Mouse (Mus musculus) heart, embryonic 10.5 days (tissue): Measurements from ENCODE around the gene Zfhx3. TPM values are rescaled to one million over a fixed set of nuclear protein-coding genes. Genes with fewer than 3 reads are reported as not detected.

Experiments used
- DNase-seq: peaks from one replicate; pipeline ENCODE4 v3.0.0-alpha.2; 2017; ENCODE audit warnings: low spot score
- H3K27ac ChIP-seq: fragments of 300-500 bp; sonication (generic); 2 replicates; pipeline ENCODE4 v1.5.1; 2016; ENCODE audit warnings: mild to moderate bottlenecking
- H3K27me3 ChIP-seq: fragments of 300-500 bp; sonication (generic); 2 replicates; pipeline ENCODE4 v1.6.1; 2016; ENCODE audit warnings: mild to moderate bottlenecking; ENCODE audit not compliant: poor library complexity, insufficient read depth, severe bottlenecking
- H3K36me3 ChIP-seq: fragments of 300-500 bp; sonication (generic); 2 replicates; pipeline ENCODE4 v1.6.1; 2016; ENCODE audit warnings: mild to moderate bottlenecking, moderate library complexity
- H3K4me1 ChIP-seq: fragments of 300-500 bp; sonication (generic); 2 replicates; pipeline ENCODE4 v1.6.1; 2016; ENCODE audit warnings: mild to moderate bottlenecking
- H3K4me3 ChIP-seq: fragments of 300-500 bp; sonication (generic); 2 replicates; pipeline ENCODE4 v1.5.1; 2016; ENCODE audit warnings: mild to moderate bottlenecking, moderate library complexity
- H3K9me3 ChIP-seq: fragments of 300-500 bp; sonication (generic); 2 replicates; pipeline ENCODE4 v1.6.1; 2016; ENCODE audit warnings: mild to moderate bottlenecking, moderate library complexity
- WGBS: fragments of 180-500 bp; shearing (Covaris S2); methylation state at CpG from one replicate; pipeline ENCODE4 v1.1.7; 2016; 5-methylcytosine and 5-hydroxymethylcytosine counted together
- polyA plus RNA-seq: library from polyadenylated mRNA; unstranded; fragments of >200 nt; fragmentation: Nextera tagmentation; extraction: Ambion mirVana; gene quantifications from 2 replicates; pipeline ENCODE4 v1.2.1, GENCODE M21; 2016

Zfhx3 gene
- polyA plus RNA-seq, 1 experiment from 2014 or later: 9.7 TPM

DNA sequence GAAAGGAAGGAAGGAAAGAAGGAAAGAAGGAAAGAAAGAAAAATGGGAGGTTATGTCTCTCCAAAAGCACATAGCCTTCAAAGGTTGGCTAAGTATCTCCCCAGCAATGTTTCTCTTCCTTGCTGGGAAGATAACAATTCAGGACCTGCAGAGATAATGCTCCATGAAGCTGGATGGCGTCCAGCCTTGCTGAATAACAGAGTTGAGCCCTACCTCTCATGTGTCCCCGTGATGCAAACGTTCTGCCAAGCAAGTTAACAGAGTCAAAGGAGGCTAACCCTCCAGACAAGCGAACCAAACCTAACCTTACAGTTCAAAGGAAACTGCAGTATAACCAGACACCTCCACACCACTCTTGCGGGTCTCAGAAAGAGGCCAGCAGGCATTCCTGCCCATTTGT lies 681.2 kb downstream of the Zfhx3 start:
- WGBS: 39% methylated on average over 5 of the region's 5 CpGs
- Histone ChIP-seq H3K4me1 (peaks cover 7% of the 10 kb centered on the region; the same call in 1 of the 2 replicates), H3K4me3 (no peak overlapping the region), H3K27me3 (no peaks in the 10 kb centered on the region), H3K27ac (no peak overlapping the region), H3K36me3 (no peaks in the 10 kb centered on the region), H3K9me3 (no peaks in the 10 kb centered on the region)
- no peak for DNase-seq

DNA sequence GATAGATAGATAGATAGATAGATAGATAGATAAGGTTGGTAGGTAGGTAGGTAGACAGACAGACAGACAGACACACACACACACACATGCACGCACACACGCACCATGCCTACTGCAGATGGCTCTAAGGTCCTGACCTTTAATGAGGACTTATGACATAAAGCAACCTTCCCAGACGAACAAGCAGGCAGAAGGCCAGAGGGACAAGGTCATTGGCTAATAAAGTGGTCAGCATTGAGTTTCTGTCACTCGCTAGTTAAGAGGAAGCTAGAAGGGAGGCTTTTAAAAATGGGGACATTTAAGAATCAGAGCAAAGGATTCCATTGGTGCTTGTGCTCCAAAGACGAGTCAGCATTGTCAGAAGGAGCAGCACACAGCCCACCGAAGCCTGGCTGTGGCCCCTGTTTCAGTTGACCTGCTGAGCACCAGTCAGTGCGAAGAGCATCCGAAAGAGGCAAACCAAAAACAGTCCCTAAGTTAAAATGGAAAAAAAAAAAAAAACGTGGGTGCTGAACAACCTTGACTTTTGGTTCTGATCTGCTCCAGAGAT lies 683.2 kb downstream of the Zfhx3 start:
- Histone ChIP-seq H3K4me1 (peaks cover 7% of the 10 kb centered on the region; the same call in 1 of the 2 replicates), H3K9me3 (no peaks in the 10 kb centered on the region), H3K27ac (no peak overlapping the region), H3K36me3 (no peaks in the 10 kb centered on the region), H3K27me3 (no peaks in the 10 kb centered on the region), H3K4me3 (no peak overlapping the region)
- WGBS: 78% methylated on average over 9 of the region's 9 CpGs
- DNase-seq: no peak

DNA sequence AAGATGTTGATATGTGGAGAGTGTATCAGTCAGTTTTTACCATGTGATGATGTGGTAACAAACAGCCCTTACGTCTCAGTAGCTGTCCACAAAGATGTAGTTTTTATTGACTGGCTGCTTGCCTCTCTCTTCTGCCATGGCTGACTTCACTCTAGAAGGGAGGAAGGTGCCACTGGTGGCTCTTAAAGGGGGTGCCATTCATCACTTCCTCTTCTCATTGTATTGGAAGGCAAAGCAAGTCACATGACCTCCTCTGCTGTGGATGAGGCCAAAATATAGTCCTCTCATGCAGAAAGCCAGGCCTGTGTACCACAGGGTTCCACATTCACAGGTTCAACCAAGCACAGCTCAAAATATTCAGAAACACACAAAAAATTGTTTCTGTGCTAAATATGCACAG lies 688.6 kb downstream of the Zfhx3 start:
- WGBS: 87% methylated on average over 1 of the region's 1 CpGs
- Histone ChIP-seq H3K27me3 (no peaks in the 10 kb centered on the region), H3K4me3 (no peak overlapping the region), H3K27ac (no peak overlapping the region), H3K9me3 (no peaks in the 10 kb centered on the region), H3K4me1 (no peaks in the 10 kb centered on the region), H3K36me3 (no peaks in the 10 kb centered on the region)
- DNase-seq: no peak

DNA sequence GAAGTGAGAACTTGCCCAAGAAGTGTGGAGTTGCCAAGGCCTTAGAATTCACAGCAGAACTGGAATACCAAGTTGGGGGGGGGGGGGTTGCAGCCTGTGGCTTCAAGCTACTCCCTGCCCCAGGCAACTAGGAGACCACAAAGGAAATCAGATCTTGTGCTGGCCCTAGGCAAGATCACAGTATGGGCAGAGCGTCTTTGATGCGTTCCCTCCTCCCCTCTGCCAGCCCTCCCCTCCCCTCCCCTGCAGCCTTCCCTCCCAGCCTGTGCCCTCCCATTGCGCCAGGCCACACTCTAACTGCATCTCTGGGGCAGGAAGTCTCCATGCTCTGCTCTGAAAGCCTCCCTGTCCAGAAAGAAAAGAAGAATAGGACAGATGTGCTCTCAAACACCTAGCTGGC lies 691.8 kb downstream of the Zfhx3 start:
- Histone ChIP-seq H3K4me1 (no peaks in the 10 kb centered on the region), H3K27ac (no peak overlapping the region), H3K9me3 (no peaks in the 10 kb centered on the region), H3K36me3 (no peaks in the 10 kb centered on the region), H3K27me3 (no peaks in the 10 kb centered on the region), H3K4me3 (no peak overlapping the region)
- 41% methylated on average over 3 of the region's 3 CpGs for WGBS
- DNase-seq: no peak

DNA sequence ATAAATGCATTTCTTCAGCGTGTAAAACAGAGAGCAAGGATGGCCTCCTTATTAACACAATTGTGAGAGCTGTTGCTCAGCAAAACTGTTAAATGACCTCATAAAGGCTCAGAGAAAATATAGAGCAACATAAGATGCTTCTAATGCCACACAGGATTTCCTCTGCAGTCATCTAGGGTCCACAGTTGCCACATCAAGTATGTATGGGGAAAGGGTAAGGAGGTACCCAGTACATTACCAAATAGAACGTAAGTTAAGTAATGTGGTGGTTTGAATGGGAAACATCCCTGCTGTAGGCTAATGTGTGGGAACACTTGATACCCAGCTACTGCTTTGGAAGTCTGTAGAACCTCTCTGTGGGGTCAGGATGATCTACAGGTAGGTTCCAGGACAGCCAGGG lies 695.4 kb downstream of the Zfhx3 start:
- no peak for DNase-seq
- Histone ChIP-seq H3K27me3 (no peaks in the 10 kb centered on the region), H3K27ac (no peak overlapping the region), H3K36me3 (no peaks in the 10 kb centered on the region), H3K9me3 (no peaks in the 10 kb centered on the region), H3K4me1 (no peaks in the 10 kb centered on the region), H3K4me3 (no peak overlapping the region)
- WGBS: 86% methylated on average over 2 of the region's 2 CpGs

GRCm38 (mm10) chr8:108645660-108646059 lies 703.2 kb downstream of the Zfhx3 start:
- peaks cover 9% of the 10 kb centered on the region for H3K4me1 ChIP-seq
- WGBS: 68% methylated on average over 3 of the region's 3 CpGs
- no peak overlapping the region for H3K4me3 ChIP-seq
- no peaks in the 10 kb centered on the region for H3K27me3 ChIP-seq
- no peak overlapping the region for H3K27ac ChIP-seq
- H3K9me3 ChIP-seq: no peaks in the 10 kb centered on the region
- H3K36me3 ChIP-seq: no peaks in the 10 kb centered on the region
- no peak for DNase-seq

DNA sequence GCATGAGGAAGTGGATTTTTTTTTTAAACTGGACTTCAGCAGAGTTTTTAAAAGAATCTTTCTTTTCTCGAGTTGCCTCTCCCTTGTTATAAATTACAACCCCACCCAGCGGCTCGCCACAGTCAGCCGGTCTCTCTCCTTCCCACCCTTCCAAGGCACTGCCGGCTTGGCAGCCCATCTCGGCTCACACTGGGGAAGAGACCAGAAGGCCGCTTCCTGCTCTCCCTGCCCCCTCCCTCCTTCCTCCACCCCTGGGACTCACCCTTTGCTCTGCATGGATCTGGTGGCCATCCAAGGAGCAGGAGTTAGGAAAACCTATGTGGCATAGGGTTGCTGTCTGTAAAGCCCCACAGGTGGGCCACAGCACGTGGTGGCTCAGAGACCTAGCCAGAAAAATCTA lies 705.1 kb downstream of the Zfhx3 start:
- H3K4me3 ChIP-seq: no peak overlapping the region
- peaks cover 9% of the 10 kb centered on the region for H3K4me1 ChIP-seq
- H3K9me3 ChIP-seq: no peaks in the 10 kb centered on the region
- no peaks in the 10 kb centered on the region for H3K36me3 ChIP-seq
- no peaks in the 10 kb centered on the region for H3K27me3 ChIP-seq
- H3K27ac ChIP-seq: no peak overlapping the region
- DNase-seq: no peak
- WGBS: 27% methylated on average over 8 of the region's 8 CpGs

DNA sequence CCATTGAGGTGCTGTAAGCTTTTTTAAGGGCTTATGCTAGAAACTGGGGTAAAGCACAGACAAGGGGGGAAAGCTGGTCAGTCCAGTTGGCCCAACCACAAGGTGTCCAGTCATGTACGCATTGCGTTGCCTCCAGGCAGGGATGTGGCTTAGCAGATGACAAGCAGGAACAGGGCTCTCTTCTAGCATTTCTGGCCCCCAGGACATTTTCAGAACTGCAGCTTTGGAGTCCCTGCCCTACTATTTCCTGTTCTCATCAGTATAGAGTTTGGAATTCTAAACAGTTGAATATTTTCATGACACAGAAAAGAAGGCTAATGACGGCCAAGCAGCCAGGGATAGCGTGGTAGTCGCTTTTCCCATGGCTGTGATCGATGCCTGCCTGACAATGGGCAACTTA lies 706.5 kb downstream of the Zfhx3 start:
- Histone ChIP-seq H3K4me3 (no peak overlapping the region), H3K36me3 (no peaks in the 10 kb centered on the region), H3K4me1 (peaks cover 9% of the 10 kb centered on the region), H3K9me3 (no peaks in the 10 kb centered on the region), H3K27ac (no peak overlapping the region), H3K27me3 (no peaks in the 10 kb centered on the region)
- no peak for DNase-seq
- WGBS: 91% methylated on average over 6 of the region's 6 CpGs

DNA sequence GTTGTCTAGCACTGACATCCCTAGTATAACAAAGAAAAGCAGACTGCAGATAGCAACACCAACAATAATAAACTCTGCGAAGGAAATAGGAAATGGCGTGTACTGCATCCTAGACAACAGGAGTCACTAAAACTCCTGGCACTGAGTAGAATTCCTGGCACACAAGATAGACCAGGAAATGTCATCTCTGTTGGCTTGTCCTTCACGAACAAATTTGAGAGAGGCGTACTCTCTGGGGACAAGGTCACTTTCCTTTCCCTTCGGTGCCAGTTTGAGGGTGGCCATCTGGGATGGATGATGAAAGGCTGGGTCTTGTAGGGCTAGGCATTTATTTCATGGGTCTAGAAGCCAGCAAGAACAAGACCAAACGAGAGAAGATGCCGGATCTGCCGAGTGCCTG lies 708.4 kb downstream of the Zfhx3 start:
- Histone ChIP-seq H3K36me3 (no peaks in the 10 kb centered on the region), H3K9me3 (no peaks in the 10 kb centered on the region), H3K27me3 (no peaks in the 10 kb centered on the region), H3K27ac (no peak overlapping the region), H3K4me1 (peaks cover 9% of the 10 kb centered on the region), H3K4me3 (no peak overlapping the region)
- WGBS: 84% methylated on average over 8 of the region's 8 CpGs
- DNase-seq: no peak

- H3K27me3 ChIP-seq: no peaks in the 10 kb centered on the region
- no peak overlapping the region for H3K27ac ChIP-seq
- 32% methylated on average over 5 of the region's 5 CpGs for WGBS
- no peak for DNase-seq
- H3K4me1 ChIP-seq: peaks cover 7% of the 10 kb centered on the region
- H3K36me3 ChIP-seq: no peaks in the 10 kb centered on the region
- H3K4me3 ChIP-seq: no peak overlapping the region
- no peaks in the 10 kb centered on the region for H3K9me3 ChIP-seq
Observed at GRCm38 (mm10) chr8:108661486-108662093, 719.1 kb downstream of the Zfhx3 start.

- peaks cover 7% of the 10 kb centered on the region for H3K4me1 ChIP-seq
- H3K27ac ChIP-seq: no peak overlapping the region
- no peaks in the 10 kb centered on the region for H3K27me3 ChIP-seq
- 81% methylated on average over 3 of the region's 3 CpGs for WGBS
- no peak for DNase-seq
- H3K9me3 ChIP-seq: no peaks in the 10 kb centered on the region
- no peaks in the 10 kb centered on the region for H3K36me3 ChIP-seq
- no peak overlapping the region for H3K4me3 ChIP-seq
Observed at GRCm38 (mm10) chr8:108662766-108663165, 720.3 kb downstream of the Zfhx3 start.

DNA sequence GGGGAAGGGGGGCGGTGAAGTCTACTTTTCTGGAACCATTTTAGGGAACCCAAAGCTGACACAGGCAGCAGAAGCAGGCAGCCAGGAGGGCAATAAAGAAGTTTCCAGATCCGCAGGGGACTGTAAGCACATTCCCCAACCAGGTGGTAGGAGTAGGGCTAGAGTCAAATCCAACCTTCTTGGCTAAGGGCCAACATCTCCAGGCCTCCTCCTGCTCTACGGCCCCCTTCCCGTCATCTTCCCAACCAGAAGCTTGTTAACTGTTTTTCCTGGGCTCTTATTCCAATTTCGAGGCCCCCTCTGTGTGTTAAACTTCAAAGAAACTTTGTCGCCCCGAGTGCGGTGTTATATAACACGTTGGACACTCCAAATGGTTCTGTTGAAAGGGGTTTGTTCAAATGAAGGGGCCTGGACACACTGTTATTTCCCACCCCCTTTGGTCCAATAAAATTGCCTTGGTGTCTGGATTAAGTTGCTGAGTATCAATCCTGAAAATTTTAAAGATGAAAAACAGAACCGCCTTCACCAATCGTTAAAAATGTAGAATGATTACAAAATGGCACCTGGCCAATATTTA lies 729.6 kb downstream of the Zfhx3 start:
- Histone ChIP-seq H3K4me1 (no peaks in the 10 kb centered on the region), H3K4me3 (no peak overlapping the region), H3K27me3 (no peaks in the 10 kb centered on the region), H3K36me3 (no peaks in the 10 kb centered on the region), H3K9me3 (no peaks in the 10 kb centered on the region), H3K27ac (no peak overlapping the region)
- 83% methylated on average over 11 of the region's 11 CpGs for WGBS
- no peak for DNase-seq

GRCm38 (mm10) chr8:108675001-108675525 lies 732.6 kb downstream of the Zfhx3 start:
- Histone ChIP-seq H3K27me3 (no peaks in the 10 kb centered on the region), H3K4me1 (no peaks in the 10 kb centered on the region), H3K4me3 (no peak overlapping the region), H3K27ac (no peak overlapping the region), H3K36me3 (no peaks in the 10 kb centered on the region), H3K9me3 (no peaks in the 10 kb centered on the region)
- 84% methylated on average over 17 of the region's 17 CpGs for WGBS
- DNase-seq: no peak
